Mouse (Mus musculus) right cerebral cortex, postnatal 36 days (tissue): ENCODE results near the gene Pop7.

Experiments used
- DNase-seq, 2 experiments: peaks; one replicate each; pipeline ENCODE4 v3.0.0; 2022; ENCODE audit warnings: low spot score in 2 of 2, mixed read lengths in 1 of 2

The Pop7 gene

GRCm38 (mm10) chr5:137528247-137528968 lies 26.1 kb upstream of the Pop7 start:
- no peak for DNase-seq

DNA sequence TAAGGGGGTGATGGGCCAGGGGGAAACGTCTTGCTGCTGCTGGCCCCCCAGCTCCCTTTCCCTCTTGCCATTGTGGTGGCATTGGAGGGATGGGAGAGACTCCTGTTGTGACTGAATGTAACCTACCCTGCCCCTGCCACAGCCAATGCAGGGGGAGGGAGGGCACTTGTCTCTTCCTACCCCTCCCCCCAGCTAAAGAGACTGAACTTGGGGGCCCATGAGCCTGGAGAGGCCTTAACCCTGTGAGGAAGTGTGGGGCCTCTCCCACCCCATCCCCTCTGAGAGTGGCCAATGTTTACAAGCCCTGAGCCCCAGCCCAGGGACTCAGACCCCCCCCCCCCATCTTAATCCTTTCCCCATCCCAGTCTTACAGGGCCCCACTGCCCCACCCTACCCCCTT lies 25.1 kb upstream of the Pop7 start:
- no peak for DNase-seq

DNA sequence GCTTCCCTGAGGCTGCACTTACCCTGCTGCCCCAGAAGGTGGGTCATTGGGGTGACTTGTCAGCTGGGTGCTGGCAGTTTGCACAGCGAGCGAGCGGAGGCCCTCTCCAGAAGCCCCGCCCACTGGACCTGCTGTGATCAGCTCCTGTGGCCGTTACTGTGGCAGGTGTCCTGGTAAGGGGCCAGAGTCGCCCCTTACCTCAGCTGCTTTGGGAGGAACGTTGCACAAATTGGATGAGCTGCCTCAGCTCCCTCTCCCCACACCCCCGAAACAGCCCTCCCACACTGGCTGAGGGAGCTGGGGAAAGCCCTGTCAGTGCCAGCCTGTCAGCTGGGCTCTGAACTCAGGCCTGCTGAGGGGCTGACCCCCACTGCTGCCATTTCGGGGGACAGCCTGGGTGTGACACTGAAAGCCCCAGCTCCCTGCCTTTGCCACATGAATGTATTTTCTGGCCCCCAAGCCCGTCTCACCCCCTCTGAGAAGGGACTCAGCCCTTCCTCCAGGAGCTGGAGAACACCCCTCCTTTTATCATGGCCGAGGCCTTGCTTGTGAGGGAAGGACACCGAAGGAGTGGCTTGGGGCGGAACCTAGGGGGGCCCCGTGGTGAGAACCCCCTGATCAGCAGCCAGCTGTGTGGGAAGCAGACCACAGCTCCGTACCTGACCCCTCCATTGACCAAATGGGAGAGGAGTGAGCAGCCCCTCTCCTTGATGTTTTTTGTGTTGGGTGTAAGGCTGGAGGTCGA lies 24.0 kb upstream of the Pop7 start:
- DNase-seq, result no peak

GRCm38 (mm10) chr5:137525511-137525910 lies 23.2 kb upstream of the Pop7 start:
- DNase-seq, result no peak

- DNase-seq, result no peak
These were observed 22.4 kb upstream of the Pop7 start for GRCm38 (mm10) chr5:137524671-137525070.

- DNase-seq, result no peak
These were observed 21.9 kb upstream of the Pop7 start for GRCm38 (mm10) chr5:137524251-137524515.

DNA sequence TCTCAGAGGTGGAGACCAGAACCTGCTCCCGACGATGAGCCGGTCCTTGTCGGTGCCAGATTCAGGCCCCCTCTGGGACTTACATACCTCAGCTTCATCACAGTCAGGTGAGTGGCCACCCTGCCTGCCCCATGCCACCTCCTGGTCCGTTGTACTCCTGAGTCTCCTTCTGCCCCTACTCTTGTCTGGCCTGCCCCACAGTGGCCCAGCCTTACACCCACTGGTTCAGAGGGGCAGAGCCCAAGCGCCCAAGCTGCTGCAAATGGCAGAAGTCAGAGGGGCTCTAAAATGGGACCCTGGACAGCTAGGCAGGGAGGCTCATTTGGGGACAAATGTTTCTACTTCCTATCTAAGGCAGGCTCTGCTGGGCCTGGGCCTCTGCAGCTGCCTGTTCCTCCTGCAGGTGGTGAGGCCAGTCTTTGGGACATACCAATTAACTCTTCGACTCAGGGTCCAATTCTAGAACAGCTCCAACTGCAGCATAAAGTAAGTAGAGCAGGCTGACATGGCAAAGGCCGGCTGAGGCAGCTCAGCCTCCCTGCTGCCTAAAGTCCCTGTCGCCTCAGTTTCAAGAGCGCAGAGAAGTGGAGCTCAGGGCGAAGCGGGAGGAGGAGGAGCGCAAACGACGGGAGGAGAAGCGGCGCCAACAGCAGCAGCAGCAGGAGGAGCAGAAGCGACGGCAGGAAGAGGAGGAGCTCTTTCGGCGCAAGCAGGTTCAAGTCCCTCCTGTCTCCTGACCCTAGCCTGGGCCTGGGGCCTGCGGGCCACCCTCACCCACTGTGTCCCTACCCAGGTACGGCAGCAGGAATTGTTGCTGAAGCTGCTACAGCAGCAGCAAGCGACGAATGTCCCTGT lies 21.3 kb upstream of the Pop7 start:
- DNase-seq, result no peak

- no peak for DNase-seq
These were observed 20.4 kb upstream of the Pop7 start for GRCm38 (mm10) chr5:137522711-137523110.

- no peak for DNase-seq
These were observed 19.5 kb upstream of the Pop7 start for GRCm38 (mm10) chr5:137521861-137522260.

- DNase-seq, result no peak
These were observed 17.6 kb upstream of the Pop7 start for GRCm38 (mm10) chr5:137519691-137520550.

DNA sequence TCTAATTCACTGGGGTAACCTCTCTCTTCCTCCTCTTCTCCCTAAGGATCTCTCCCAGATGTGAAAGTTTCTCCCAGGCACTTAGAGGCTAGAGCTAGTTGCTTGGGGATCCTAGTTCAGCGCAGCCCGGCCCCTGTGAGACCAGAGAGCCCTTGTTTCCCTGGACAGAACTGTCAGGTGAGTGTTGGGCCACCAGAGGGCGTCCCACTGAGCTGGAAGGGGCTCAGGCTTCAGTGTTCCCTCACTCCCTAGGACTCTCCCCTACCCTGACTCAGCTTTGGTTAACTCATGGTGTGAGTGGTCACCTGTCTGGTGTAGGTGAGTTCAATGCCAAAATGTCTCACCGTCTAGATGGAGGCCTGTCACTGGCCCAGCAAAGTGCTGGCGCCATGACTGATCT lies 16.1 kb upstream of the Pop7 start, which contains the start of gene Gigyf1:
Gene Gigyf1, plus strand, starts transcription at position 113 of the 400 bp plus-strand sequence.
- DNase-seq, result no peak

DNA sequence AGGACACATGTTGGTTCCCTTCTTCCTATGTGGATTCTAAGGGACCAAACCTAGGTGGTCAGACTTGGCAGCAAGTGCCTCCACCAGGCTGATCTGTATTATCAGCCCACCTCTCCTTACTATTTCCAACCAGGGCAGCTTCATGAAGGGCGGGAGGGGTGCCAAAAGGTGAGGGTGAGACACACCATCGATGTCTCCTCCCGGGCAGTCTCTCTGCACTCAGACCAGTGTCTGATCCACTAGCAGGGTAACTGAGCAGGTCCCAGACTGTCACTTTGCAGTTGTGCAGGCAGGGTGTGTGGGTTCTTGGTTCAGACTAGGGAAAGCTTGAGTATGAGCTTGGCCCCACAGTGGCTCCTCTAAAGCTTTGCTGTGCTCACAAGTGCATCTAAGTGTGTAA lies 12.5 kb upstream of the Pop7 start:
- DNase-seq, result no peak

GRCm38 (mm10) chr5:137513951-137514721 lies 11.8 kb upstream of the Pop7 start:
- DNase-seq, result no peak

- no peak for DNase-seq
These were observed 10.8 kb upstream of the Pop7 start for GRCm38 (mm10) chr5:137512847-137513794.

GRCm38 (mm10) chr5:137511706-137512105 lies 9.4 kb upstream of the Pop7 start:
- no peak for DNase-seq

- DNase-seq, result no peak
These were observed 8.5 kb upstream of the Pop7 start for GRCm38 (mm10) chr5:137510573-137511390.

- DNase-seq, result peak; percentile 74 to 75
These were observed 7.7 kb upstream of the Pop7 start for GRCm38 (mm10) chr5:137510014-137510501.

DNA sequence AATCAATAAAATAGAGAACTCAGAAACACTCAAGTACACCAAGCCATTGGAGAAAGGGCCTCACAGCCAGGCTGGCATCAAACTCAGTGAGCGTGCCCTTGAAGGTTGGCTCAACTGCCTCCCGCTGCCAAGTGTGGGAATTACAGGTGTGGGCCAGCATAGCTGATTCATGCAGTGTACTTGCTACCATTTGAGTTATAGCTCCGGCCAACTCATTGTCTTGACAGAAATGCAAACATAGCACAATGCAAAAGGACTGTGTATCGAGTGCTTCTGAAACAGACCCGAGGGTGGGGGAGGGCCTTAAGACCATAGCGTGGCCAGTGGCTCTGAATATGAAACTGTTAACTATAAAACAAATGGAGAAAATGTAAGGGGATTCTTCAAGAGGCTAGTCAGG lies 1.7 kb upstream of the Pop7 start:
- DNase-seq, result no peak
